Mouse (Mus musculus) CD8-positive naive resting alpha-beta T cell, adult 57 days (primary cell): ENCODE results near the gene Spdye4c. TPM values are rescaled to one million over a fixed set of nuclear protein-coding genes. Genes with fewer than 3 reads are reported as not detected.

Experiments
- total RNA-seq: library from RNA; stranded (reverse); gene quantifications from one replicate; pipeline ENCODE4 v1.2.4, GENCODE M21; 2023

The Spdye4c gene
- not detected for total RNA-seq

GRCm38 (mm10) chr2:128590909-128591308, at the start of gene Spdye4c:
Gene Spdye4c, plus strand, starts transcription at chr2:128591209.

Other genes with a start within 250 kb of the Spdye4c start
- gene Anapc1, start 96.2 kb downstream of the Spdye4c start, total RNA-seq: 121 TPM
- 1.1 TPM for gene Mertk, start 107.7 kb downstream of the Spdye4c start, total RNA-seq
- 40.5 TPM for gene Tmem87b, start 226.9 kb downstream of the Spdye4c start, total RNA-seq